Mouse (Mus musculus) sigmoid colon, adult 10 weeks (tissue): ENCODE results near the gene Otop2. TPM values are rescaled to one million over a fixed set of nuclear protein-coding genes. Genes with fewer than 3 reads are reported as not detected.

ENCODE experiments used
- polyA plus RNA-seq: library from polyadenylated mRNA; stranded (reverse); fragments of 350-450 nt; fragmentation: Illumina TruSeq; extraction: RNeasy Lipid Tissue Mini Kit (QIAGEN cat#74804); gene quantifications from one replicate; pipeline ENCODE4 v1.2.3, GENCODE M21; 2014; ENCODE audit warnings: low read depth, low replicate concordance

The Otop2 gene
- not detected for polyA plus RNA-seq

GRCm38 (mm10) chr11:115306863-115307262 is at the start of gene Otop2:
Gene Otop2 (plus strand): TSS chr11:115307163.

DNA sequence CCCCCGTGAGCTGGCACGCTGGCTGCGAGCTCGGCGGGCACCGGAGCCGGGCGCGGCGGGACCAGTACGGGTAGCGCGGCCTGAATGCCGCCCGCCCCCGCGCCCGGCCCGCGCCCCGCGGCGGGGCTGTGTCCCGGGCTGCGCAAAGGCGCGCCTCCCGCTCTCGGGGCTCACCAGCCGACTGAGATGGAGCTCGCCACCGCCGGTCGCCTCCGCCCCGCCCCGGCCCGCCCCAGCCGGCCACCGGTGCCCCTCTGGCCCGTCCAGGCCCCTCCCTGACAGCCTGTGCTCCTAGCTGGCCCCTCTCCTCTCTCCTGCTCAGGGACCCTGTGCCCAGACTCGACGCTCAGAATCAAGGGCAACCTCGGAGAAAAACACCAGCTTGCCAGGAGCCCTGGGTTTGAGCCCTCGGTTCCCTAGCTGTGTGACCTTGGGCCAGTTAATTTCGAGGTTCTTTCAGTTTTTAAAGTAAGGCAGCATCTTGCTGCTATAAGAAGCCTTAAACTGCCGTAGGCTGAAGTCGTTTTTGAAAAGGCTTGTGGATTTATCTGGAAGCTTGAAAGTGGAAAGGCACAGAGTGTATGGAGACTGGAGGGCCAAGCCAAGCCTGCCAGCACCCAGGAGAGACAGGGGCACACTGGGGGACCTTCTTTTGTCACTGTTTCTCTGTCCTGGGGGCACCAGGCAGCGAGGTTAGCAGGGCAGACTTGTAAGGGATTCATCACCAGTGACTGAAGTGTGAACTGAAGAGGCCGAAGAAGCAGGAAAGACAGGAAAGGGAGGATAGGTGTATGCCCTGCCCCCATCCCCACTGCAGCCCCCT is 39.7 kb upstream of the Otop2 start, which contains the start of gene Grin2c:
Grin2c (minus strand) TSS at position 183 of the 823 bp plus-strand sequence.

DNA sequence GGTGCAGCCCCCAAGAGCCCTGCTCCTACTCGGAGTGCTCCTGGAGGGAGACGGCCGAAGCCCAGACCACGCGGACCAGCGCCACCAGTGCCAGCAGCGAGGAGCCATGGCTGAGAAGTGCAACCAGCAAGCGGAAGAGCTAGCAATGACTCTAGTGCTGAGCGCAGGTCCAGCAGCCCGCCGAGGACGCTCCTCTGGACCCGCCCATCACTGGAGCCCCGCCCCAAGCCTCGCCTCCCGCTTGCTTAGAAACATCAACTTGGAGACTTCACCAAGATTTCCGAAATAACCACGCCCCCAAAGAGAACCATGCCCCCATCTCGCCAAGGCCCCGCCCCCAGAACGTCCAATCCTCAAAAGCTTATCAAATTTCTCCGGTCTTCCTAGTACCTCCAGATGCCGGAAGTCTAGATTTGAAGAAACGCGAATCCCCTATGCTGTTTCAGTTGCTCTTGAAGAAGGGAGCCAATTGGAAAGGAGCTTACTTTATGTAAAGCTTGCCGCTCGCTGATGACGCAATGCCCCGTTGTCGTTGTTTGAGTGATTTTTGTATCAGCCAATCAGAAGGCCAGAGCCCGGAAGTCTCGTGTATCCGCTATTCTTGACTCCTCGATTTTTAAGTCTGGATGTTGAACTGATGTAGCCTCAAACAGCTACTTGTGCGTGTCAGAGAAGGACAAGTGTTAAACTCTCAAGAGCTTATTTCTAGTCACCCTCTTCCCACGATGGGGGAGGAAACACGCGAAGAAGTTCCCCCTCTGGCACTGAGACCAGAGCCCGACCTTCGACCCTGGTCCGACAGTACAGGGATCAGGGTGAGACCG is 30.0 kb upstream of the Otop2 start, which contains the start of gene Fdxr:
Fdxr (minus strand) TSS at position 271 of the 824 bp plus-strand sequence.

DNA sequence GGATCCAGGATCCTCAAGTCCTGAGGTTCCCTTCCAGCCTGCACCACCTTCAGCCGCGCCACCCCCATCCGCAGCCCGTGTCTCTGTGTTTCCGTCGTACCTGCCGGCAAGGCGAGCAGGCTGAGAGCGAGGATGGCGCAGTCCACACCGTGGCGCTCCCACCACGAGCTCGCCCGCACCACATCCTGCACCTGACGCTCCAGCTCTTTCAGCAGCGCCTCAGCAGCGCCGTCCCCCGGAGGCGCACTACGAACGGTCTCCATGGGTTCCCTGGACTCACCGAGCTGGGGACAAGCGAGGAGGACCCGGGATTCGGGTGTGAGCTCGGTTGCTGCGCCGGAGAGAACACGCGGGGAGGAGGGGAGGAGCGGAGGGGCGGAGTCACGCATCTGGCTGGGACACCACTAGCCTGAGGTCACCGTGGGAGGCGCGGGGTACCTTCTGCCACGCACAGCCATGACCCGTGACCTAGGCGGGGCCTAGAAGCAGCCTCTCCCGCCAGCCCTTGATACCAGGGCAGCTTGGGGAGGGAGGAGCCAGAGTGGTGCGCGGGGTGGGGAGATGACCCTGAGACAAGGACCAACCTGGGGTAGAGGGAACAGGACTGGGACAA is 9.6 kb upstream of the Otop2 start, which contains the start of gene Fads6:
Fads6 (minus strand) TSS at position 450 of the 613 bp plus-strand sequence.

DNA sequence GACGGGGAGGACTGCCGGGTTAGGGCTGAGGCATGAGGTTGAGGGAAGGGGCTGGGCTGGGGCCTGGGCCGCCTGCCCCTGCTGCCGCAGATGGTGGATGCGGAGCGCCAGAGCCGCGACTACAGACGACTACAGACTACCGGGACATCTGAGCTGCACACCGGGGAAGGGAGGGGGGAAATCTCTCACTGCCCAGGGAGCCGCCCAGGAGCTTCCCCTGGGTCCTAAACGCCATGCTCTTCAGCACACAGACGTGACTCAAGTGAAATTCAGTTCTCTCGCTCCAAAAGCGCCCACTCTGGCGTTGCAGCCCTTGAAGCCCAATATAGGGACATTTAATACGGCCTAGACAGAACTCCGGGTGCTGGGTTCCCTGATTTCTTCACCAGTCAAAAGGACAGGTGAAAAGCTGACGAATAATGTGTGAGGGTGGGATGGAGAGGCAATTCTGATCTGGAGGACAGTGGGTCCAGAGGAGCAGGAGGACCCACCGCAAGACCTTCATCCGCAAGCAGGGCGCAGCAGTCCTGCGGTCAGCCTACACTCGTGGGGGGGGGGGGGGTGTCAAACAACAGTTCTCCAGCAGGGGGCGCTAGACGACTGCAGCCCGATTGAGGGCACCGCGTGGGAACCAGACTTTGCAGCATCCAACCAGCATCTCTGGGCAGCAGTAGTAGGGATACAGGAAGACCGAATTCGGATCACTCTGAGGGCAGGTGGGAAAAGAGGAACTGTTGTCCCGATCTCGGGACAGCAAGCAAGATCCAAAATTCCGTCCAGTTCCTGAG is 15.1 kb downstream of the Otop2 start, which contains the start of gene Ush1g:
Ush1g (minus strand) TSS at position 136 of the 788 bp plus-strand sequence.

DNA sequence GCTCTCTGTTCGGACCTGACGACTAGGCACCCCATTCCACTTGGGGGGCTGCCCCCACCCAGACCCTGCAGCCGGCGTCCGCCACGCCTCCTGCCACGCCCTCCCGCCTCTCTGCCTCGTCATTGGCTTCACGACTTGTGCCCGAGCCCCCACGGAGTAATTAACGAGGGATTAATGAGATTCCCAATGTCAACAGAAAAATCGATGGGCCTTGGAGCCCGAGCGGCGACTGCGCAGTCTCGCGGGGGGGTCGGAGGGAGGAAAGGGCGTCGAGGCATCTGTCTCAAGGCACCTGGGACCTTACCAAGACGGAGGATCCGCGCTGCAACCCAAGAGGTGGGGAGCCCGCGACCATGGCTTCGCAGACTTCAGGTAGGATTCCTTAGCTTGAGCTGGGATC is 27.6 kb downstream of the Otop2 start, which contains the start of gene Otop3:
Otop3 (plus strand) TSS at position 201 of the 400 bp plus-strand sequence.

GRCm38 (mm10) chr11:115367395-115367944 is 60.5 kb downstream of the Otop2 start, which contains the start of gene Hid1:
Gene Hid1 (minus strand): TSS chr11:115367756.

Other genes starting within 250 kb of the Otop2 start
- gene Cd300e, start 245.0 kb upstream of the Otop2 start, polyA plus RNA-seq, result 2.1 TPM
- 2.7 TPM for gene Rab37, start 215.7 kb upstream of the Otop2 start, polyA plus RNA-seq
- gene Cd300lf, start 173.2 kb upstream of the Otop2 start, polyA plus RNA-seq, result 1.5 TPM
- gene Slc9a3r1, start 143.8 kb upstream of the Otop2 start, polyA plus RNA-seq, result 29.7 TPM
- 0.50 TPM for gene Tmem104, start 119.7 kb upstream of the Otop2 start, polyA plus RNA-seq
- gene Nat9, start 119.3 kb upstream of the Otop2 start, polyA plus RNA-seq, result 1.3 TPM
- not detected for gene Grin2c, start 39.9 kb upstream of the Otop2 start, polyA plus RNA-seq
- gene Fdxr, start 30.1 kb upstream of the Otop2 start, polyA plus RNA-seq, result 3.7 TPM
- 0.47 TPM for gene Fads6, start 9.5 kb upstream of the Otop2 start, polyA plus RNA-seq
- gene Ush1g, start 14.9 kb downstream of the Otop2 start, polyA plus RNA-seq, result not detected
- not detected for gene Otop3, start 27.6 kb downstream of the Otop2 start, polyA plus RNA-seq
- gene Hid1, start 60.6 kb downstream of the Otop2 start, polyA plus RNA-seq, result 19.6 TPM
- 0.54 TPM for gene Cdr2l, start 74.8 kb downstream of the Otop2 start, polyA plus RNA-seq
- 12.8 TPM for gene Mrpl58, start 96.6 kb downstream of the Otop2 start, polyA plus RNA-seq
- 608 TPM for gene Atp5h, start 112.8 kb downstream of the Otop2 start, polyA plus RNA-seq
- 14.4 TPM for gene Kctd2, start 113.0 kb downstream of the Otop2 start, polyA plus RNA-seq
- gene Trim80, start 133.4 kb downstream of the Otop2 start, polyA plus RNA-seq, result not detected
- gene Slc16a5, start 155.3 kb downstream of the Otop2 start, polyA plus RNA-seq, result 20.9 TPM
- 1.3 TPM for gene Armc7, start 168.5 kb downstream of the Otop2 start, polyA plus RNA-seq
- 6.7 TPM for gene Nt5c, start 184.7 kb downstream of the Otop2 start, polyA plus RNA-seq
- 69.5 TPM for gene Jpt1, start 207.2 kb downstream of the Otop2 start, polyA plus RNA-seq
- 1,343 TPM for gene Sumo2, start 229.1 kb downstream of the Otop2 start, polyA plus RNA-seq